12 mouse cellular contexts compared by ENCODE assay signal in genomic region chr1:179337529-179337928, GRCm38 (mm10).
"Had no signal": no experiment of that assay in that cellular context is flagged by ENCODE, and none has a peak within 500 bp of the region (broad histone marks: within the 10 kb centered on the region; RNA-seq: fewer than 3 reads in every experiment).

No protein-coding gene starts in this region.

- H3K4me1 ChIP-seq: intestine, embryonic 15.5 days; liver, embryonic 15.5 days; lung, embryonic 15.5 days; stomach, embryonic 15.5 days had no signal

- ATAC-seq: intestine, embryonic 15.5 days had no signal

- H3K4me2 ChIP-seq: intestine, embryonic 15.5 days; kidney, embryonic 15.5 days; limb, embryonic 13.5 days; liver, embryonic 11.5 days; liver, embryonic 15.5 days; lung, embryonic 15.5 days; stomach, embryonic 15.5 days had no signal

- H3K9ac ChIP-seq: intestine, embryonic 15.5 days; kidney, embryonic 15.5 days; limb, embryonic 13.5 days; liver, embryonic 15.5 days; lung, embryonic 15.5 days; stomach, embryonic 15.5 days had no signal

- H3K27ac ChIP-seq: intestine, embryonic 15.5 days; kidney, embryonic 15.5 days; limb, embryonic 13.5 days; liver, embryonic 15.5 days; lung, embryonic 15.5 days; stomach, embryonic 15.5 days had no signal

- H3K9me3 ChIP-seq: intestine, embryonic 15.5 days; kidney, embryonic 15.5 days; limb, embryonic 13.5 days; liver, embryonic 15.5 days; lung, embryonic 15.5 days; stomach, embryonic 15.5 days had no signal

- H3K4me3 ChIP-seq: intestine, embryonic 15.5 days; kidney, embryonic 15.5 days; limb, embryonic 13.5 days; liver, embryonic 15.5 days; lung, embryonic 15.5 days; stomach, embryonic 15.5 days had no signal

- H3K36me3 ChIP-seq: intestine, embryonic 15.5 days; kidney, embryonic 15.5 days; limb, embryonic 13.5 days; liver, embryonic 15.5 days; lung, embryonic 15.5 days; stomach, embryonic 15.5 days had no signal

- DNase-seq: kidney, adult 18-20 months; kidney, postnatal 14 days; right cerebral cortex, postnatal 14 days; thymus, adult 2 months; thymus, postnatal 36 days had no signal

- H3K27me3 ChIP-seq: intestine, embryonic 15.5 days; kidney, embryonic 15.5 days; limb, embryonic 13.5 days; liver, embryonic 15.5 days; lung, embryonic 15.5 days; stomach, embryonic 15.5 days had no signal
